Mouse (Mus musculus) midbrain, embryonic 16.5 days (tissue): ENCODE measurements at regions not wholly inside any gene's neighbourhood (a gene's known extent, or its start where the extent isn't known, plus 50 kb on each side); places are given as distances from the start of the nearest gene placed in this dataset.

Source experiments
- ATAC-seq: fragments of 200-750 bp; cut with Nextera tagmentation; 2 replicates; pipeline ENCODE4 v1.8.0; 2017; ENCODE audit warnings: moderate TSS enrichment
- H3K27ac ChIP-seq: fragments of 300-500 bp; sonication (generic); 2 replicates; pipeline ENCODE4 v1.5.1; 2014; ENCODE audit warnings: mild to moderate bottlenecking, low read length, mixed read lengths
- H3K27me3 ChIP-seq: fragments of 300-500 bp; sonication (generic); 2 replicates; pipeline ENCODE4 v1.6.1; 2014; ENCODE audit warnings: low read depth, low read length, mixed read lengths; ENCODE audit not compliant: control insufficient read depth, insufficient read depth
- H3K36me3 ChIP-seq: fragments of 300-500 bp; sonication (generic); 2 replicates; pipeline ENCODE4 v1.6.1; 2014; ENCODE audit warnings: mild to moderate bottlenecking, low read length, moderate library complexity, mixed read lengths; ENCODE audit not compliant: control insufficient read depth, insufficient read depth
- H3K4me1 ChIP-seq: fragments of 300-500 bp; sonication (generic); 2 replicates; pipeline ENCODE4 v1.6.1; 2014; ENCODE audit warnings: mild to moderate bottlenecking, low read length, mixed read lengths; ENCODE audit not compliant: control insufficient read depth, insufficient read depth
- H3K4me2 ChIP-seq: fragments of 300-500 bp; sonication (generic); 2 replicates; pipeline ENCODE4 v1.6.1; 2014; ENCODE audit warnings: mild to moderate bottlenecking, low read length, mixed read lengths
- H3K4me3 ChIP-seq: fragments of 300-500 bp; sonication (generic); 2 replicates; pipeline ENCODE4 v1.5.1; 2014; ENCODE audit warnings: low read depth, mild to moderate bottlenecking, low read length, moderate library complexity, mixed read lengths
- H3K9ac ChIP-seq: fragments of 300-500 bp; sonication (generic); 2 replicates; pipeline ENCODE4 v1.6.1; 2014; ENCODE audit warnings: low read depth, low read length, mixed read lengths
- H3K9me3 ChIP-seq: fragments of 300-500 bp; sonication (generic); replicated peaks from 2 replicates; pipeline ENCODE4 v1.6.1; 2014; ENCODE audit warnings: mild to moderate bottlenecking, low read length, mixed read lengths; ENCODE audit not compliant: control insufficient read depth, poor library complexity, severe bottlenecking
- WGBS: fragments of 180-500 bp; shearing (Covaris S2); extraction: QIAGEN DNeasy Blood & Tissue Kit; methylation state at CpG from one replicate; pipeline ENCODE4 v1.1.7; 2014; 5-methylcytosine and 5-hydroxymethylcytosine counted together

- ATAC-seq = no peak
- no peak overlapping the region for H3K4me3 ChIP-seq
Observed at GRCm38 (mm10) chr13:31421556-31421955, 134.4 kb upstream of the Foxq1 start.

GRCm38 (mm10) chr13:31423599-31423998 lies 132.3 kb upstream of the Foxq1 start:
- Histone ChIP-seq H3K27me3 (no peaks in the 10 kb centered on the region), H3K9ac (no peak overlapping the region), H3K4me3 (no peak overlapping the region), H3K36me3 (no peaks in the 10 kb centered on the region), H3K4me2 (no peak overlapping the region), H3K4me1 (no peaks in the 10 kb centered on the region), H3K27ac (no peak overlapping the region), H3K9me3 (no peaks in the 10 kb centered on the region)
- WGBS = 96% methylated on average over 3 of the region's 3 CpGs
- no peak for ATAC-seq

More at GRCm38 (mm10) chr13:31421556-31421955, 134.4 kb upstream of the Foxq1 start:
- WGBS = 95% methylated on average over 5 of the region's 5 CpGs
- no peak overlapping the region for H3K9ac ChIP-seq
- no peaks in the 10 kb centered on the region for H3K9me3 ChIP-seq
- no peaks in the 10 kb centered on the region for H3K36me3 ChIP-seq
- no peak overlapping the region for H3K27ac ChIP-seq
- H3K4me1 ChIP-seq = no peaks in the 10 kb centered on the region
- no peak overlapping the region for H3K4me2 ChIP-seq
- H3K27me3 ChIP-seq = no peaks in the 10 kb centered on the region

GRCm38 (mm10) chr13:31425825-31426500 lies 130.0 kb upstream of the Foxq1 start:
- Histone ChIP-seq H3K9ac (no peak overlapping the region), H3K4me1 (no peaks in the 10 kb centered on the region), H3K27me3 (no peaks in the 10 kb centered on the region), H3K9me3 (no peaks in the 10 kb centered on the region), H3K4me3 (no peak overlapping the region), H3K4me2 (no peak overlapping the region), H3K27ac (no peak overlapping the region), H3K36me3 (no peaks in the 10 kb centered on the region)
- no peak for ATAC-seq
- WGBS = 48% methylated on average over 7 of the region's 7 CpGs

DNA sequence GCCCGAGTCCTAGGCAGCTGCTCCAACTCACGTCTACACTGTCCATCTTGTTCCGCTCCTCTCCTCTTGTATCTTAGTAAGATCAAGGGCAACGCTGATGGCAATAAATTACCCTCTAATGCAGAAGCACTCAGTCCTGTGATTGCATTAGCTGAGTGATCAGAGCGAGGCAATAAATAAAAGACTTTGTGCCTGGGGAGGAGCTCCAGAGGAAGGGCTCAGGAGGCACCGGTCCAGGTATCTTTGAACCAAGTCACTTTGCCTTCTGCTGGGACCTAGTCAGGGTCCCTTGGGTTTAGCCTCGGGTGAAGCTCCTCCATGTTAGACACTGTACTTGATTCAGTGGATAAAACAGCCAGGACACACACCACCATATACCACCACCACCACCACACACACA lies 119.5 kb upstream of the Foxq1 start:
- H3K9ac ChIP-seq = no peak overlapping the region
- H3K4me3 ChIP-seq = no peak overlapping the region
- H3K4me1 ChIP-seq = no peaks in the 10 kb centered on the region
- no peaks in the 10 kb centered on the region for H3K36me3 ChIP-seq
- no peak for ATAC-seq
- no peaks in the 10 kb centered on the region for H3K9me3 ChIP-seq
- H3K27me3 ChIP-seq = no peaks in the 10 kb centered on the region
- H3K4me2 ChIP-seq = no peak overlapping the region
- H3K27ac ChIP-seq = no peak overlapping the region
- WGBS = 96% methylated on average over 7 of the region's 7 CpGs

DNA sequence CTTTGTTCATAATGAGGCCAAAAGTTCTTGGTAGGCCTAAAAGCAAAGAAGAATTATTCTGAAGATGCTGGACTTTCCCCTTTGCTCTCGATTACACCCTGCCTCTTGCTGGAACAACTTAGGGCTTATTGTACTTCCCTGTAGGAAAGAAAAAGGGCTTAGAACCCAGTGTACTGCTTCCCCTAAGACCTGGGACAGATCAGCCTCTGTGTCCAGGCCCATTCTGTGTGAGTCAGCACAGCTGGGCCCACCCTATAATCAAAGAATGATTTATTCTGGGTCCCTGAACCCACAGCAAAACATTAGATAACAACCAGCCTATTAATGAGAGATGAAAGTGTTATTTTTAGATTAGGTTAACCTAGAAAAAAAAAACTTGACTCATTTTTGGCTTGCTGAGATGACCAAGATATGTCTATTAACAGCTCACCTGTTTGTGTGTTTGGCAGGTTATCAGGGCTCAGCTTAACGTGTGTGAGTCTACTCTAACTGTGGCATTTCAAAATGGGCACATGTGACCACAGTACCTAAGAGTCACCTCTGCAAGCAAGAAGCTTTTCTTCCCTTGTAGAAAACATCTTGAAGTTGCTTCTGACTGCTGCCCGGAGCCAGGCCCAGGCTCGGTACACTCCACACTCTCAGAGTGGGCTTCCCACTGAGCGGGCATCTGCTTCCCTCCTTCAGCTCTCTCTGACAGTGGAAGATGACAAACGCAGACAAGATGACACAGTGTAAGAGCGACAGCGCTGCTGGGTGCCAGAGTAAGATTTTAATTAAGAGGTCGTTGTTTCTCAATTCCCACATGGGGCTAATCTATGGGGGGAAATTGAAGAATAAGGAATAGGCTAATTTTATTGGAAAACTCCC lies 115.9 kb upstream of the Foxq1 start:
- Histone ChIP-seq H3K36me3 (no peaks in the 10 kb centered on the region), H3K4me3 (no peak overlapping the region), H3K4me2 (no peak overlapping the region), H3K4me1 (no peaks in the 10 kb centered on the region), H3K9ac (no peak overlapping the region), H3K27ac (no peak overlapping the region), H3K27me3 (no peaks in the 10 kb centered on the region), H3K9me3 (no peaks in the 10 kb centered on the region)
- no peak for ATAC-seq
- WGBS = 72% methylated on average over 9 of the region's 9 CpGs

GRCm38 (mm10) chr13:31458883-31459282 lies 97.1 kb upstream of the Foxq1 start:
- WGBS = 72% methylated on average over 2 of the region's 2 CpGs
- H3K9me3 ChIP-seq = no peaks in the 10 kb centered on the region
- no peak overlapping the region for H3K4me2 ChIP-seq
- no peaks in the 10 kb centered on the region for H3K36me3 ChIP-seq
- no peak overlapping the region for H3K4me3 ChIP-seq
- H3K4me1 ChIP-seq = no peaks in the 10 kb centered on the region
- H3K9ac ChIP-seq = no peak overlapping the region
- no peak for ATAC-seq
- H3K27ac ChIP-seq = no peak overlapping the region
- no peaks in the 10 kb centered on the region for H3K27me3 ChIP-seq

GRCm38 (mm10) chr13:31465141-31465540 lies 90.8 kb upstream of the Foxq1 start:
- Histone ChIP-seq H3K27ac (no peak overlapping the region), H3K27me3 (no peaks in the 10 kb centered on the region), H3K9me3 (no peaks in the 10 kb centered on the region), H3K36me3 (no peaks in the 10 kb centered on the region), H3K4me3 (no peak overlapping the region), H3K9ac (no peak overlapping the region), H3K4me2 (no peak overlapping the region), H3K4me1 (no peaks in the 10 kb centered on the region)
- 91% methylated on average over 8 of the region's 8 CpGs for WGBS
- ATAC-seq = no peak

DNA sequence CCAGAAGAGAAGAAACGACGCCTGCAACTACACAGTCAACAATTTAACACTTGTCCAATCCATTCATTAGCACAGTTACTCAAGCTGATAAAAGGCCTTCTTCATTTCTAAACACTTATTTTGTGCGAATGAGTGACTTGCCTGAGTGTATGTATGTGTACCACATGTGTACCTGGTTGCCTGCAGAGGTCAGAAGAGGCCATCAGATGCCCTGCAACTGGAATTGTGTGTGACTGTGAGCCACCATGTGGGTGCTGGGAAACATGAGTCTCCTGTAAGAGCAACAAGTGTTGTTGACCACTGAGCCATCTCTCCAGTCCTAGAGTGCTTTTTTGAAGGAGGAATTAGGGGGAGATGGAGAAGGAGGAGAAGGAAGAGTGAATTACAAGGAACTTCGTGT lies 90.2 kb upstream of the Foxq1 start:
- Histone ChIP-seq H3K9ac (no peak overlapping the region), H3K27me3 (no peaks in the 10 kb centered on the region), H3K27ac (no peak overlapping the region), H3K4me3 (no peak overlapping the region), H3K4me1 (no peaks in the 10 kb centered on the region), H3K9me3 (no peaks in the 10 kb centered on the region), H3K4me2 (no peak overlapping the region), H3K36me3 (no peaks in the 10 kb centered on the region)
- ATAC-seq = no peak
- 81% methylated on average over 4 of the region's 4 CpGs for WGBS

GRCm38 (mm10) chr13:31468131-31468530 lies 87.8 kb upstream of the Foxq1 start:
- 83% methylated on average over 3 of the region's 3 CpGs for WGBS
- H3K36me3 ChIP-seq = no peaks in the 10 kb centered on the region
- H3K4me1 ChIP-seq = no peaks in the 10 kb centered on the region
- H3K27ac ChIP-seq = no peak overlapping the region
- H3K9ac ChIP-seq = no peak overlapping the region
- no peaks in the 10 kb centered on the region for H3K27me3 ChIP-seq
- ATAC-seq = no peak
- H3K4me2 ChIP-seq = no peak overlapping the region
- H3K9me3 ChIP-seq = no peaks in the 10 kb centered on the region
- H3K4me3 ChIP-seq = no peak overlapping the region
